Mouse (Mus musculus): ENCODE measurements around the gene Palld. TPM values are rescaled to one million over a fixed set of nuclear protein-coding genes. Genes with fewer than 3 reads are reported as not detected.

Gene Palld
- total and polyA plus RNA-seq, 3 experiments, result 0.87 to 7.1 (median 2.6) TPM

DNA sequence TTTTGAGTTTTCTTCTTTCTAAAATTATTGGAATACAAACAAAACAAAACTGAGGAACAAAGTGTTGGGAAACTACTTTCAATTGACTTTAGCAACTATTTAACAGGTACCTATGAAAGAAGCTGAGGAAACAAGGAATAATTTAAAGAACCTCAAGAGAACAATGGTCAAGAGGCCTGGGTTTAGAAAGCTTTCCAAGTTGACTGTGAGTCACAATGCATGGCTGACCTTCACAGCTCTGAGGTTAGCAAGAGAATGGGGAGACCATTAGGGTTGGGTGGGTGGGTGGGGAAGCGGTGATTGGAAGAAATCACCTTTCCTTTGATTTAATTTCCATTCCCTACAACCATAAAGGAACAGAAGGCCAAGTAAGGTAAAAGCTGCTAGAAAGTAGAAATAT is 35.6 kb downstream of the Palld start:
- H3K79me2 ChIP-seq (replicated peaks; ENCODE audit: control insufficient read depth, extremely low read depth, insufficient read depth, poor library complexity, severe bottlenecking), result no peaks in the 10 kb centered on the region
- no peak overlapping the region for H3K9ac ChIP-seq (ENCODE audit: insufficient read depth, low read depth)
- dilution Hi-C loops (cut with MboI; ENCODE audit: extremely low pct_ligation_motif_present, extremely low pct_unique_long_range_greater_than_20kb, low sequenced_read_pairs), result no loop called here
- no peak for DNase-seq (ENCODE audit: extremely low read depth)
- TF ChIP-seq MAZ (IDR thresholded peaks at IDR 0.05; ENCODE audit: low read depth, low read length), result no peak
- no peak for TF ChIP-seq USF2 (conservative IDR thresholded peaks at IDR 0.05; ENCODE audit: low read depth, low read length)
- no peak for TF ChIP-seq TBP (conservative IDR thresholded peaks at IDR 0.05; ENCODE audit: low read depth, low read length)
- no peak for TF ChIP-seq SIN3A (IDR thresholded peaks at IDR 0.05; ENCODE audit: low read length)
- no peak for TF ChIP-seq CTCF (conservative IDR thresholded peaks at IDR 0.05 in 1 of 2, IDR thresholded peaks at IDR 0.05 in 1 of 2; ENCODE audit: low read depth in 2 of 2, low read length in 2 of 2)
- no peak for TF ChIP-seq BHLHE40 (IDR thresholded peaks at IDR 0.05; ENCODE audit: low read depth, low read length)
- TF ChIP-seq GABPA (IDR thresholded peaks at IDR 0.05; ENCODE audit: insufficient replicate concordance, low read depth, low read length), result no peak
- no peak for TF ChIP-seq ETS1 (conservative IDR thresholded peaks at IDR 0.05; ENCODE audit: low read depth, low read length)
- no peak for TF ChIP-seq JUN (IDR thresholded peaks at IDR 0.05; ENCODE audit: insufficient read depth, low read depth, low read length)
- no peak for TF ChIP-seq RAD21 (IDR thresholded peaks at IDR 0.05; ENCODE audit: low read depth, low read length)
- no peak for TF ChIP-seq ZNF384 (IDR thresholded peaks at IDR 0.05; ENCODE audit: low read depth, low read length)
- TF ChIP-seq PAX5 (IDR thresholded peaks at IDR 0.05; ENCODE audit: low read length), result no peak
- no peak for TF ChIP-seq NELFE (IDR thresholded peaks at IDR 0.05; ENCODE audit: low read depth, low read length)
- TF ChIP-seq JUND (conservative IDR thresholded peaks at IDR 0.05; ENCODE audit: low read depth, low read length), result no peak
- TF ChIP-seq ZKSCAN1 (IDR thresholded peaks at IDR 0.05; ENCODE audit: borderline replicate concordance, low read depth, low read length), result no peak
- no peak for TF ChIP-seq IRF4 (IDR thresholded peaks at IDR 0.05; ENCODE audit: low read depth, low read length)
- no peak for TF ChIP-seq POLR2A (IDR thresholded peaks at IDR 0.05; ENCODE audit: low read depth, low read length)
- TF ChIP-seq TCF12 (IDR thresholded peaks at IDR 0.05; ENCODE audit: low read depth, low read length), result no peak
- TF ChIP-seq MXI1 (IDR thresholded peaks at IDR 0.05; ENCODE audit: low read depth, low read length), result no peak
- TF ChIP-seq KAT2A (IDR thresholded peaks at IDR 0.05; ENCODE audit: insufficient replicate concordance, low read length), result no peak
- H3K9me3 ChIP-seq (replicated peaks; ENCODE audit: low read length), result peaks cover 4% of the 10 kb centered on the region
- H3K27me3 ChIP-seq (replicated peaks), result no peaks in the 10 kb centered on the region
- H3K36me3 ChIP-seq (replicated peaks in 1 of 2; ENCODE audit: control insufficient read depth in 1 of 2, insufficient read depth in 1 of 2, low read length in 1 of 2), result no peaks in the 10 kb centered on the region
- no peak overlapping the region for H3K27ac ChIP-seq (ENCODE audit: insufficient read depth, low read depth)
- H3K4me1 ChIP-seq (ENCODE audit: control insufficient read depth in 1 of 2, insufficient read depth in 2 of 2), result no peaks in the 10 kb centered on the region; a peak in 1 of 4 replicates
- no peak overlapping the region for H3K4me2 ChIP-seq (ENCODE audit: insufficient read depth, low read depth, poor library complexity, severe bottlenecking)
- no peak overlapping the region for H3K4me3 ChIP-seq (replicated peaks in 1 of 3; ENCODE audit: low read depth in 2 of 3, low read length in 2 of 3, poor library complexity in 1 of 3)
- in situ Hi-C loops (cut with MboI; ENCODE audit: low pct_ligation_motif_present, low pct_unique_long_range_greater_than_20kb, low sequenced_read_pairs), result no loop called here

- Histone ChIP-seq H3K9ac (ENCODE audit: insufficient read depth, low read depth) (no peak overlapping the region), H3K36me3 (replicated peaks in 1 of 2; ENCODE audit: control insufficient read depth in 1 of 2, insufficient read depth in 1 of 2, low read length in 1 of 2) (no peaks in the 10 kb centered on the region), H3K27ac (ENCODE audit: insufficient read depth, low read depth) (no peak overlapping the region), H3K4me2 (ENCODE audit: insufficient read depth, low read depth, poor library complexity, severe bottlenecking) (no peak overlapping the region), H3K79me2 (replicated peaks; ENCODE audit: control insufficient read depth, extremely low read depth, insufficient read depth, poor library complexity, severe bottlenecking) (no peaks in the 10 kb centered on the region), H3K9me3 (replicated peaks; ENCODE audit: low read length) (peaks cover 4% of the 10 kb centered on the region), H3K27me3 (replicated peaks) (no peaks in the 10 kb centered on the region), H3K4me1 (ENCODE audit: control insufficient read depth in 1 of 2, insufficient read depth in 2 of 2) (no peaks in the 10 kb centered on the region; a peak in 1 of 4 replicates), H3K4me3 (replicated peaks in 1 of 3; ENCODE audit: low read depth in 2 of 3, low read length in 2 of 3, poor library complexity in 1 of 3) (no peak overlapping the region)
- no peak for DNase-seq (ENCODE audit: extremely low read depth)
- TF ChIP-seq MEF2A (IDR thresholded peaks at IDR 0.05; ENCODE audit: borderline replicate concordance, low read depth, low read length) (no peak), ZC3H11A (IDR thresholded peaks at IDR 0.05; ENCODE audit: low read depth, low read length) (no peak), GABPA (IDR thresholded peaks at IDR 0.05; ENCODE audit: insufficient replicate concordance, low read depth, low read length) (no peak), CTCF (conservative IDR thresholded peaks at IDR 0.05 in 1 of 2, IDR thresholded peaks at IDR 0.05 in 1 of 2; ENCODE audit: low read depth in 2 of 2, low read length in 2 of 2) (no peak), PAX5 (IDR thresholded peaks at IDR 0.05; ENCODE audit: low read length) (no peak), ZKSCAN1 (IDR thresholded peaks at IDR 0.05; ENCODE audit: borderline replicate concordance, low read depth, low read length) (no peak), UBTF (IDR thresholded peaks at IDR 0.05; ENCODE audit: low read depth, low read length) (no peak), USF1 (IDR thresholded peaks at IDR 0.05; ENCODE audit: low read depth, low read length) (no peak), RAD21 (IDR thresholded peaks at IDR 0.05; ENCODE audit: low read depth, low read length) (no peak), TBP (conservative IDR thresholded peaks at IDR 0.05; ENCODE audit: low read depth, low read length) (no peak), MAZ (IDR thresholded peaks at IDR 0.05; ENCODE audit: low read depth, low read length) (no peak), USF2 (conservative IDR thresholded peaks at IDR 0.05; ENCODE audit: low read depth, low read length) (no peak)
- dilution Hi-C loops (cut with MboI; ENCODE audit: extremely low pct_ligation_motif_present, extremely low pct_unique_long_range_greater_than_20kb, low sequenced_read_pairs), result no loop called here
- in situ Hi-C loops (cut with MboI; ENCODE audit: low pct_ligation_motif_present, low pct_unique_long_range_greater_than_20kb, low sequenced_read_pairs), result no loop called here
Measured at GRCm38 (mm10) chr8:61865365-61865764, 37.1 kb downstream of the Palld start.
